Mouse (Mus musculus): ENCODE measurements at regions not wholly inside any gene's neighbourhood (a gene's known extent, or its start where the extent isn't known, plus 50 kb on each side); places are given as distances from the start of the nearest gene placed in this dataset.

DNA sequence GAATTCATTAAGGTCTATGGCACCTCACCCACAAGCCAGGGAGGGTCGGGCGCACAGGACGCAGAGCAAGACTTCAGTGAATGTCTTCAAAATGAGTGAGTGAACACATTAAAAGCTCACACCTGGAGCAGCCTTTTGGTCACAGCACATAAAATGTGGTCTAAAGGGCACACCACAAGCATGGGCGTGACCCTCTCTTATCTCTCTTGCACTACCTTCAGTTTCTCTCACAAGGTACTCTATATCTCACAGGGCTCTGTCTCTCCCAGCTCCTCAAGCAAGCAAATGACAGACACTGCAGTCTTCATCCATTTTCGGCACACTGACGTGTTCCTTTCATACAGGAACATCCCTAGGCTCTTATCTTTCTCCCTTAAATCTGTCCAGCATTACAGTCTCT, 444.0 kb downstream of the Slc16a7 start:
- no peak for DNase-seq (ENCODE audit: low spot score in 2 of 2)

DNA sequence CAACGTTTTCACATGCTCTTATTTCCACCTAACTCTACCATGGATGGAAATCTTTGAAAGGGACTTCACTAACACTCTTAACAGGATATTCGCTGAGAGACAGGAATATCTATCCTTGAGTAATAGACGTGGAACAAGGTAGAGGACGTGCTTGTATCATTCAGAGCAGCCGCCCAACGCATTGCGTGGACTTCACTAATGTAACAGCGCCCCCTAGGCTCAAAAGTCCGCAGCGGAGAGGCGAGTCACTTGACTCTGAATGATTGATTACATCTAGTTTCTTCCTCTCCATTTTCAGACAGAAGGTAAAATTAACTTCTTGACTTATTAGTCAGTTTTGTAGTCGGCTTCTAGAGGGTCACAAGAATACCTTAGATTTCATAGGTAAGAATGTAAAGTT, 447.1 kb downstream of the Slc16a7 start:
- DNase-seq (ENCODE audit: low spot score in 2 of 2): no peak

DNA sequence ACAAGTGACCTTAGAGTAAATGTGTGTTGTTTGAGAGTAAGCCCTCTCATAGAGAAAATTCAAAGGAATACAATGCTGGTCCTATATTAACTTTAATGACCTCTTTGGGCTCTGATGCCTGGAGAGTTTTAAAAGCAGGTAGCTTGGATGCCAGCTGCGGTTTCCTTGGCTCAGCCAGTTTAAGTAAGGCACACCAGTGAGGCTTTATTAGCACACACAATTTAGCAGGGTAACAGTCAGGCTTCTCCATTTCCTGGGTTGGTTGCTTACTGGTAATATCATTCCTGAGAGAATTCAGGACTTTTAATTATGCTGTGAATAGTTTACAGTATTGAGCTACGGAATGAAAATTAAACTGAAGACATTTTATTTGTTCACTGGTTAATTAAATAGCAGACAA, 462.0 kb downstream of the Slc16a7 start:
- DNase-seq (ENCODE audit: low spot score in 2 of 2): no peak

DNA sequence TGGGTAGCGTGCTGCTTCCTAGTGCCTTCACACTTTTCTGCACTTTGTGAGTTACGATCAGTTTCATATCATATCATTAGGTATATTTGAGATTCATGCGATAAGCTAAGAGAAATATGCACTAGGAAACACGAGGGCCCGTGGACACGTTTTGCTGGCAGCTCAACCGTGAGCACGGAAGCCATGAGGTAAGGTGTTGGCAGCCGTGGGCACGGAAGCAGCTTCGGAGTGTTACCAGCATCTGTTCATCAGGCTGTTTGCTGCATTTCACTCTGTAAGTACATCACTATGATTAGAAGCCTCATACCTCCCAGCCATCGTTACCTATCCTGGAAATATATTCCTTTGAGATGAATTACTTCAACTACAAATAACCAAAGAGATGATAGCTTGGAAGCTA, 489.2 kb downstream of the Slc16a7 start:
- peak; percentile 12 to 21 for DNase-seq (ENCODE audit: low spot score in 2 of 2)

DNA sequence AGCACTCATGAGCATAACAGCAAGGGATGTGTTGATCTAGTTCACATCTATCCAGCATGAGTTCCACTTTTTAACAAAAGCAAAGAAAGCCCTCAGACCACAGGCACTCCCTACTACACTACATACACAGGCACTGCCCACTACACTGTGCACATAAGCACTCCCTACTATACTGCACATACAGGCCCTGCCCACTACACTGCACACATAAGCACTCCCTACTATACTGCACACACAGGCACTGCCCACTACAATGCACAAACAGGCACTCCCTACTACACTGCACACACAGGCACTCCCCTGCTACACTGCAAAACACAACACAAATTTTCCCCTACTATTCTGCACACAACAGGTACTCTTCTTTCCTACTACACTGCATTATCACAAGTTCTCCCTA, 510.7 kb downstream of the Slc16a7 start:
- DNase-seq (ENCODE audit: low spot score in 2 of 2): no peak

DNA sequence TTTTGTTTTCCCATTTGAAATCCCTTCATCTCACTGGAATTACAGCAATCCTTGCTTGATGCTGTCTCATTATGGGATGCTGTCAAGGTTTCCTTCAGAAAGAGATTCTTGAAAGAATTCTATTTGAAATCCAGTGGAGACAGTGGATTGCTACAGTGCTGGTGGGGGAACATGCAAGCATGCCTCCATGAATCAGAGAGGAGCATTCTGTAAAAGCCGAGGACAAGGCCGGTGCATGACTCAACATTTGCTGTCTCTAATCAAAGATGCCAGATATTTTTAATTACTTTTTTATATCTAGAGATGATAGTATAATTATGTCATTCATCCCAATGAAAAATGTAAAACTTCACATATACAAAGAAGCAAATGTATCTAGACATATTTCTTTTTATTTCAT, 511.6 kb downstream of the Slc16a7 start:
- no peak for DNase-seq (ENCODE audit: low spot score in 2 of 2)

DNA sequence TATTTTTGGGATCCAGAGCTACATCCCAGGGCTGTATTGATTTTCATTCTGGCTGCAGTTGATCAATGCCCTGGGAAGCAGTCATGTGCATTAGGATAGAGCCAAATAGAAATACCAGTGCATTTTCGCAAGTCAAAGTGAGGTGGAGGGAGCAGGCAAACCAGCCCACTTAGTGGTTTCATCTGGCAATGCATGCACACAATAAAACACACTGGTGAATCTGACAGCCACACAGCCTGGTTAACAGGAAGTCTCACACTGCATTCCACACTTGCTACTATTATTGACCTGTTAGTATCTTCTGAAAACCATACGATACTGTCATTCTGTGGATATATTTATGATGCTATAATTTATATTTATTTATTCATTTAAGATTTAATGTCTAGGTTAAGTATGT, 517.1 kb downstream of the Slc16a7 start:
- DNase-seq (ENCODE audit: low spot score in 2 of 2): no peak

DNA sequence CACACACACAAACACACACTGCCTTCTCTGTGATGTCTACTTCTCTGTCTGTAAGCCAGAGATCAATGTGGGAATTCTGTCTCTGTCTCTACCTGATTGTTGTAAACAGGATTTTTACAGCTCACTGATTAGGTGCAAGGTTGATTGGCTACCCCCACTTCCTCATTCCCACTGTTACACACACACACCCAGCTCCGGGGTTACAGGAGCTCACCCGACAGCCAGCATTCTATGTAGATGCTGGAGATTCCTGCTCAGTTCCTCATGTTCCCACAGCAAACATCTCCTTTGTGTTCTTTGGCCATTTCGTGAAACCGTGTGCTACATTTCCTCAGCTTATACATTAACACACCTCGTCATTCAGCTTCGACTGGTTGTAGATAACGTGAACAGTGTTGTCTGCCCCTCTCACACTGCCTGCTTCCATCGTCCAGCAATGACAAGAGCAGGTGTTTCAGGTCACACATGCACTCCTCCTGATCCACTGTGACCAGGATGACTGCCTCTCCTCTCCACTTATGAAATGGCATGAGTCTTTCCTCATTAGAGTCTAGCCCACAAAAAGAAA, 546.6 kb downstream of the Slc16a7 start:
- no peak for DNase-seq (ENCODE audit: low spot score in 2 of 2)

DNA sequence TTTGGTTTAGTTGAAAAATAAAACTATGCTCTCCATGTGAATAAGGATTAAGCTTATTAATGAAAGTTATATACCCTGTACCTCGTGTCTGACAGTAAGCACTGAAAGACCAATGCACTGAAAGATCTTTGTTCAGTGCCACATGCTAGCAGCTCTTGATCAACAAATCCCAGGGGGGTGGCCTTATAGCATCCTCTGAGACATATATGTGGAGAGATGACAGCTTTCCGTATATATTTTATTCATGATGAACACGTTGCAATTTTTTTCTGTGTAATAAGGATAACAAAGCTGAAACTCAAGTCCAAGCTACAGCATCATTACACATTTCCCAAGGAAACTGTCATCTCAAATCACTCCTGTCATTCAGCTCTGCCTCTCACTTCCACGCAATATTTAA, 555.3 kb downstream of the Slc16a7 start:
- no peak for DNase-seq (ENCODE audit: low spot score in 2 of 2)

DNA sequence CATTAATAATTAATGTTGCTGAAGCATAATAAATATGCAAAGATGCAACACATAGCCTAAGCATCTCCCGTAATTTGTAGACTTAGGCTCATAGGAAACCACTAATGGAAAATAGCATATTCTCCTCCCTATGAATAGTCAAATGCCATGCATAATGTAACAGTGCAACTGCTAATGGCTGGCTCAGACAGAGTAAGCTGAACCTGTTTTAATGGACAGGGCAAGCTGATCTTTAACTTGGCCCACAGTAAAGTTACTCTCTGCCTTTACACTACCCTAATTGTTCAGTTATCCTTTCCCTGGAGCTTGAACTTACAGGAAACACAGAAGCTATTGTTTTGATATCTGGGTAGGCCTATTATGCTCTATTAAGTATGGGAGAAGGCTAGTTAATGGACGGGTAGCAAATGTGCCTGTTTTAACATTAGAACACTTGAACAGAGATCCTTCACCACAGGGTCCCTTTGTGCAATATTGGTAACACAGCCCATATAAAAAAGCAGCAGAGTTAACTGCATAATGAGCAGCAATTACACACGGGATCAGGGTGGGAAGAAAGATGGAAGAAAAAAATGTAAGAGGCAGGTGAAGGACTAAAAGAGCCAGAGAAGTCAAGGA, 585.2 kb downstream of the Slc16a7 start:
- no peak for DNase-seq (ENCODE audit: low spot score in 2 of 2)
